Mouse (Mus musculus): ENCODE results near the gene Ppp1r13b. TPM values are rescaled to one million over a fixed set of nuclear protein-coding genes. Genes with fewer than 3 reads are reported as not detected.

Ppp1r13b gene
- polyA plus RNA-seq, 1 experiment from 2014 or later = 3.6 TPM

DNA sequence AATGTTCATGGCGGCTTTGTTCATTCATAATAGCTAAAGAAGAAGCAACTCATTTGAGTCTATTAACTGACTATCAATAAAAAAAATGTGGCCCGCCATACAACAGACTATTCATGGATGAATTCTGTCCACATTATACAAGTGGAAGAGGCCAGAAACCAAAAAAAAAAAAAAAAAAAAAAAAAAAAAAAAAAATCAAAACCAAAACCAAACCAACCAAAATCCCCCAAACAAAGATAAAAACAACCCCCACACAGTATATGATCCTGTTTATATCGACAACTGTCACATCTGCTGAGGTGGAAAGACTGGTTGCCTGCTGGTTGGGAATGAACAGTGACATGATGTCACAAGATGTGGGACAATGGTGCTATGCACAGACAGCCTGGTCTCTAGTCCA, 32.4 kb downstream of the Ppp1r13b start:
- Histone ChIP-seq H3K4me1 (replicated peaks) (peaks cover 3% of the 10 kb centered on the region; the same call in 1 of the 2 replicates), H3K4me3 (replicated peaks) (no peak overlapping the region), H3K27me3 (no peaks in the 10 kb centered on the region), H3K27ac (replicated peaks) (no peak overlapping the region), H3K36me3 (replicated peaks) (0 out of 2 replicates have a peak, but pooled peaks cover 6% of the 10 kb centered on the region), H3K4me2 (no peak overlapping the region), H3K9me3 (replicated peaks) (no peaks in the 10 kb centered on the region), H3K9ac (no peak overlapping the region)
- WGBS (ENCODE audit: insufficient replicate concordance) = 70% methylated on average over 3 of the region's 3 CpGs
- ATAC-seq (ENCODE audit: insufficient read depth) = no peak

DNA sequence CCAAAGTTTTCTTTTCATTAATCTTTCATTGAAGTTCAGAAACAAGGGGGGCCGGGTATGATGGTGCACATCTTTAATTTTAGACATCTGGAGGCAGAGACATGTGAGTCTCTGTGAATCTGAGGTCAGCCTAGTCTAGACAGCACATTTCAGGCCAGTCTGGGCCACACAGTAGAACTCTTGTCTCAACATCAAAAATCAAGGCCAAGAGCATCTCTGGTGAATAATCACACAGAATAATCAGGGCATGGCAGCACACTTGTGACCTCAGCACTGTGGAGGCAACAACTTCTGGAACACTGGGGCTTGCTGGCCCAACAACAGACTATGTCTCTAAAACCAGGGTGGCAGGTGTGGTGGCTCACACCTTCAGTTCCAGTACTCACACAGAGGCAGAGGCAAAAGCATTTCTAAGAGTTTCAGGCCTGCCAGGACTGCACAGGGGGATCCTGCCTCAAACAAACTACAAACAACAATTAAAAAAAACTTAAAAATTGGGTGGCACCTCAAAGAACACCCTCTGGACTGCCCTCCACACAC, 33.2 kb downstream of the Ppp1r13b start:
- 58% methylated on average over 1 of the region's 1 CpGs for WGBS (ENCODE audit: insufficient replicate concordance)
- Histone ChIP-seq H3K27ac (replicated peaks) (no peak overlapping the region), H3K4me1 (replicated peaks) (peaks cover 3% of the 10 kb centered on the region; the same call in 1 of the 2 replicates), H3K36me3 (replicated peaks) (0 out of 2 replicates have a peak, but pooled peaks cover 11% of the 10 kb centered on the region), H3K9me3 (replicated peaks) (no peaks in the 10 kb centered on the region), H3K27me3 (no peaks in the 10 kb centered on the region), H3K4me3 (replicated peaks) (no peak overlapping the region), H3K9ac (no peak overlapping the region), H3K4me2 (no peak overlapping the region)
- no peak for ATAC-seq (ENCODE audit: insufficient read depth)

DNA sequence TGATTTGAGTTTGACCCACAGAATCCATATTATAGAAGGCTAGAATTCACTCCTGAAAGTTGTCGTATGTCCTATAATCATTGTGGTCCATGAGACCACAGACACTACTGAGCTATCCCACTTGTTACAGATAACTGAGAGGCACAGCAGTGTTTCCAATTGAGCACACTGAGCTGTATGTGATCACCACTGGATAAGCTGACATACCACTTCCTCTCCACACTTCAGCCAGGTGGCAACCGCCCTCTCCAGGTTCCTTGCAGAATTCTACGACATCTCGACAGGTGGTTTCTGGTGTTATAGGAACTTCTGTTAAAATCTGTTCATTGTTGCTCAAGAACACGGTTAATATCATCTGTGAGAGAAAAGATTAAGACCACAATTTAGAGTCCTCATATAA, 35.8 kb downstream of the Ppp1r13b start:
- H3K9ac ChIP-seq = no peak overlapping the region
- H3K36me3 ChIP-seq (replicated peaks) = 0 out of 2 replicates have a peak, but pooled peaks cover 11% of the 10 kb centered on the region
- no peaks in the 10 kb centered on the region for H3K27me3 ChIP-seq
- H3K4me3 ChIP-seq (replicated peaks) = no peak overlapping the region
- ATAC-seq (ENCODE audit: insufficient read depth) = no peak
- H3K9me3 ChIP-seq (replicated peaks) = no peaks in the 10 kb centered on the region
- no peak overlapping the region for H3K27ac ChIP-seq (replicated peaks)
- H3K4me2 ChIP-seq = no peak overlapping the region
- H3K4me1 ChIP-seq (replicated peaks) = peaks cover 3% of the 10 kb centered on the region; the same call in 1 of the 2 replicates
- 42% methylated on average over 5 of the region's 5 CpGs for WGBS (ENCODE audit: insufficient replicate concordance)

DNA sequence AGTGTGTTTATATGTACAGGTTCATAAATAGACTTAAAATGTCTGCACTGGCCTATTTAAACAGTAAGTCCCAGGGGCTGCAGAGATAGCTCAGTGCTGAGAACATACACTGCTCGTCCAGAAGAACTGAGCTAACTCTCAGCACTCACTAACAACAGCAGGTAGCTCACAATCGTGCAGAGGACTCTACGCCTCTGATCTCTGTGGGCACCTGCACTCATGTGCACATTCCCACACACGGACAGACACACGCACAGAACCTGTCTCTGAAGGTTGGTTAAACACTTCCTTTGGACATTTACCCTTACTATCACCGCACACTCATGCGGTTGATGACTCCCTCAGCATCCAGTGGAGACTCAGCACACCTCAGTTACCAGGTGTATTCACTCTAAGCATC, 37.1 kb downstream of the Ppp1r13b start:
- peaks cover 2% of the 10 kb centered on the region; the same call in 1 of the 2 replicates for H3K4me1 ChIP-seq (replicated peaks)
- no peaks in the 10 kb centered on the region for H3K27me3 ChIP-seq
- H3K9ac ChIP-seq = no peak overlapping the region
- H3K4me2 ChIP-seq = no peak overlapping the region
- 83% methylated on average over 7 of the region's 7 CpGs for WGBS (ENCODE audit: insufficient replicate concordance)
- H3K27ac ChIP-seq (replicated peaks) = no peak overlapping the region
- no peak overlapping the region for H3K4me3 ChIP-seq (replicated peaks)
- H3K36me3 ChIP-seq (replicated peaks) = 0 out of 2 replicates have a peak, but pooled peaks cover 11% of the 10 kb centered on the region
- H3K9me3 ChIP-seq (replicated peaks) = no peaks in the 10 kb centered on the region
- no peak for ATAC-seq (ENCODE audit: insufficient read depth)

DNA sequence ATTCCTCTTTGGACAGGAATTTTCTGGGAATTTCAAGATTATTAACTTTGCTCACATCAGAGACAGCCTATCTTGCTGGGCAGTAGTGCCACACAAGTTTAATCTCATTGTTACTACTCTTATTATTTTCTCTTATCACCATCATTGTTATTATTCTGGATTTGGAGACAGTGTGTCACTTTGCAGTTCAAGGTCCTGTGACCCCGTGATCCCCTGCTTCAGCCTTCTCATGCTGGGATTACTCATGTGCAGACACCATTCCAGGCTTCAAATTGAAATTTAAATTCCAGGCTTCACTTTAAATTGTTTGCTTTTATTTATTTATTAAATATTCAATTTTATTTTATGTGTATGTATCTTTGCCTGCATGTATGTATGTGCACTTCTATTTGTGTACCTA, 38.1 kb downstream of the Ppp1r13b start:
- Histone ChIP-seq H3K4me3 (replicated peaks) (no peak overlapping the region), H3K27me3 (no peaks in the 10 kb centered on the region), H3K4me1 (replicated peaks) (no peaks in the 10 kb centered on the region), H3K9ac (no peak overlapping the region), H3K9me3 (replicated peaks) (no peaks in the 10 kb centered on the region), H3K4me2 (no peak overlapping the region), H3K27ac (replicated peaks) (no peak overlapping the region), H3K36me3 (replicated peaks) (0 out of 2 replicates have a peak, but pooled peaks cover 11% of the 10 kb centered on the region)
- ATAC-seq (ENCODE audit: insufficient read depth) = no peak
- WGBS (ENCODE audit: insufficient replicate concordance) = 72% methylated on average over 1 of the region's 1 CpGs

DNA sequence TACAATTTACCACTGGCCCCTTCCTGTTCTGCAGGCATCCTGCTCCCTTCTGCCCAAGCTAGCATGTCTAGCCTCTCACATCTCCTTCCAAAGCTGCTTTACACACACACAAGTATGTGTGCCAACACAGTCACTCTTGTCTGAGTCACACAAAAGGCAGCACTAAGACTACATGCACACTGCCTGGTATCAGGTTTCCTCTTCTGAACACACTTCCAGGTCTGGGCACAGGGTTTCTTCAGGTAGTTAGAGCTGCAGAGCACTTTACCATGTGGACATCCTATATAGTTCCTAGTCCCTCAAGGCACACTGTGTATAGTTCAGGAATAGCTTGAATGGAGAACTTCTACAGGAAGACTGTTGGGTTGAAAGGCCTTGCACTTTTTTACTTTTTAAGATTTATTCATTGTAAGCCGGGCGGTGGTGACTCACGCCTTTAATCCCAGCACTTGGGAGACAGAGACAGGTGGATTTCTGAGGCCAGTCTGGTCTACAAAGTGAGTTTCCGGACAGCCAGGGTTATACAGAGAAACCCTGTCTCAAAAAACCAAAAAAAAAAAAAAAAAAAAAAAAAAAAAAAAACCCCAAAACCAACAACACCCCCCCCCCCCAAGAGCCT, 43.6 kb downstream of the Ppp1r13b start:
- Histone ChIP-seq H3K27me3 (no peaks in the 10 kb centered on the region), H3K4me1 (replicated peaks) (no peaks in the 10 kb centered on the region), H3K9ac (no peak overlapping the region), H3K4me3 (replicated peaks) (no peak overlapping the region), H3K27ac (replicated peaks) (no peak overlapping the region), H3K36me3 (replicated peaks) (no peaks in the 10 kb centered on the region; the same call in 1 of the 2 replicates), H3K9me3 (replicated peaks) (no peaks in the 10 kb centered on the region), H3K4me2 (no peak overlapping the region)
- ATAC-seq (ENCODE audit: insufficient read depth) = no peak
- 82% methylated on average over 4 of the region's 4 CpGs for WGBS (ENCODE audit: insufficient replicate concordance)

DNA sequence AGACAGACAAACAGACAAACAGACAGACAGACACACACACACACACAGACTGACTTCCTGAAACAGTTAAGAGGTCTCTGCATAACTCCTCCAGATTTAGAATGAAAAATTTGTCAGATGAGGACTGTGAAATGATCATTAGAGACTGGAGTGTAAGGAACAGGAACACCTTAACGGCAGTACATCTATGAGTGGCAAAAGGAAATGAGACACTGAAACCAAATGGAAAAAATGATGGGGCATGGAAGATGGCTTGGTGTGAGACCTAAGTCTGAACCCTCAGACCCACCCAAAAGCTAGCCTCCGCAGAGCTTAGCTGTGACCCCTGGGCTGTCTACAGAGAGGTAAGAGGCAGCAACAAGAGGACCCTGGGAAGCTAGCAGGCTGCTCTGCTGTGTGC, 52.5 kb downstream of the Ppp1r13b start:
- Histone ChIP-seq H3K4me1 (replicated peaks) (no peaks in the 10 kb centered on the region), H3K27ac (replicated peaks) (no peak overlapping the region), H3K4me3 (replicated peaks) (no peak overlapping the region), H3K9ac (no peak overlapping the region), H3K36me3 (replicated peaks) (no peaks in the 10 kb centered on the region), H3K9me3 (replicated peaks) (no peaks in the 10 kb centered on the region), H3K27me3 (no peaks in the 10 kb centered on the region), H3K4me2 (no peak overlapping the region)
- 77% methylated on average over 2 of the region's 2 CpGs for WGBS (ENCODE audit: insufficient replicate concordance)
- no peak for ATAC-seq (ENCODE audit: insufficient read depth)

DNA sequence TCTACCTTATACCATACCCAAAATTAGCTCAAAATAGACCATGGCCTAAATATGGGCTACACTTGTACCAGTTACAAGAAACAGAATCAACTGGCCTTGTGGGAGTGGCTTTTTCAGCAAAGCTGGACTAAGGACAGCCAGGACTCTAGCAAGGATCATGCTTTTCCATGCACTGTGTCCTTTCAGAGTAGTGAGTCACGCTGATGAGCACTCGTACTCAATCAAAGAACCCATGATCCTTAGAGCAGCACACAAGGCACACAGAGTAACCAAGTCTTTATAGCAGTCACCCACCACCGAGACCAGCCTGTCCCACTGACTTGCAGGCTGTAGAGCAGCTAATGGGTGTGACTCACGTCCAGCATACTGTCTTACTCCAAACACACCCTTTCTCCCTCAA, 54.4 kb downstream of the Ppp1r13b start:
- 65% methylated on average over 4 of the region's 4 CpGs for WGBS (ENCODE audit: insufficient replicate concordance)
- no peak for ATAC-seq (ENCODE audit: insufficient read depth)

DNA sequence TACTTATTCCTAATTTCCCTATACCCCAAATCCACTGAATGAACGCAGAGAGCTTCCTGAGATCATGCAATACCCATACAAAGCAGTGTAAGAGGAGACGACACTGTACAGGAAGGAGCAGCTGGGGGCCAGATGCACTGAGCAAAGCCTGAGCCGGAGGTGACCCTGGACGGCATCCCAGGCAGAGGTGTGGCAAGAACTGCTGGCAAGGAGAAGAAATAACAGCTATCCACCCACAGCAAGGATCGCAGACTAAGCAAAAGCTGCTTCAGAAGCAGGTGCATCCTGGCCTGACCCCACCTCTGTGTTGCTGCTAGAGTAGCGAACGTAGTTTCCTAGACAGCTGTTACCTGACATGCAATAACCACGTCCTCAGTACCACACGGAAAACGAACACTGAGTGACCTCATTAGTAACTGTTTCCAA, 54.9 kb downstream of the Ppp1r13b start:
- 67% methylated on average over 10 of the region's 10 CpGs for WGBS (ENCODE audit: insufficient replicate concordance)
- H3K36me3 ChIP-seq (replicated peaks) = no peaks in the 10 kb centered on the region
- no peaks in the 10 kb centered on the region for H3K4me1 ChIP-seq (replicated peaks)
- H3K27me3 ChIP-seq = no peaks in the 10 kb centered on the region
- H3K9ac ChIP-seq = no peak overlapping the region
- no peak overlapping the region for H3K4me3 ChIP-seq (replicated peaks)
- H3K9me3 ChIP-seq (replicated peaks) = no peaks in the 10 kb centered on the region
- no peak overlapping the region for H3K27ac ChIP-seq (replicated peaks)
- no peak for ATAC-seq (ENCODE audit: insufficient read depth)
- H3K4me2 ChIP-seq = no peak overlapping the region

More for the DNA sequence above, 54.4 kb downstream of the Ppp1r13b start:
- no peaks in the 10 kb centered on the region for H3K36me3 ChIP-seq (replicated peaks)
- H3K4me2 ChIP-seq = no peak overlapping the region
- no peaks in the 10 kb centered on the region for H3K9me3 ChIP-seq (replicated peaks)
- no peak overlapping the region for H3K27ac ChIP-seq (replicated peaks)
- H3K4me1 ChIP-seq (replicated peaks) = no peaks in the 10 kb centered on the region
- no peak overlapping the region for H3K4me3 ChIP-seq (replicated peaks)
- no peaks in the 10 kb centered on the region for H3K27me3 ChIP-seq
- no peak overlapping the region for H3K9ac ChIP-seq

DNA sequence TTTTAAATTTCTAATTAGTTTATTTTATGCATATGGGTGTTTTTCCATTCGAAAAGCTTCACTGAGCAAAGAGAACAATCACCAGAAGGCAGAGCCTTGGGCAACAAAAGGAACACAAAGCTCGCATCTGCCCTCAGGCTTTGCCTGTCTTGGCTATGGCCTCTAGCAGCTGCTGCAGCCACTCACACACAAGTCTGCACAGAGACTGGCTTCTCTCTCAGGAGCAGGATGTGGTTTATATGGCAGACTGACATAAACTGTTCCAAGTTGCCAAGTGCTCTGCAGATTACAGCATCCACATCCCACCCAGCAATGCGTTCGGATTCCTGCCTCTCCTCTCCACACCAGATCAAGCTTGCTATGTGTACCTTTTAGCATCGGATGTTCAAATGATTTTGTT, 56.2 kb downstream of the Ppp1r13b start:
- no peak overlapping the region for H3K9ac ChIP-seq
- no peaks in the 10 kb centered on the region for H3K36me3 ChIP-seq (replicated peaks)
- no peak overlapping the region for H3K4me2 ChIP-seq
- no peak overlapping the region for H3K4me3 ChIP-seq (replicated peaks)
- no peaks in the 10 kb centered on the region for H3K9me3 ChIP-seq (replicated peaks)
- H3K4me1 ChIP-seq (replicated peaks) = peaks cover 3% of the 10 kb centered on the region; the same call in 1 of the 2 replicates
- H3K27ac ChIP-seq (replicated peaks) = no peak overlapping the region
- no peaks in the 10 kb centered on the region for H3K27me3 ChIP-seq
- ATAC-seq (ENCODE audit: insufficient read depth) = no peak
- WGBS (ENCODE audit: insufficient replicate concordance) = 73% methylated on average over 5 of the region's 5 CpGs

DNA sequence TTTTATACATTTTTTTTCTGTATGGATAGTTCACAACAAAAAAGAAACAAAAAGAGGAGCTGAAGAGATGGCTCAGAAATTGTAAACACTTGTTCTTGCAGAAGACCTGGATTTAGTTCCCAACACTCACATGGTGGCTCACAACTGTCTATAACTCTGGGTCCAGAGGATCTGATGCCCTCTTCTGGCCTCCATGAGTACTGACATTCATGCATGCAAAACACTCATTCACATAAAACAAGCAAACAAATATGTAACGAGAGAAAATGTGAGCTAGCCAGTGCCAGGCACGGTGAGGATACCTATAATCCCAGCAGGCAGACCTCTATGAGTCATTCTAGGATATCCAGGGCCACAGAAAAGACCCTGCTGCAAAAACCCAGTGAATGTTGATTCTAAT, 56.7 kb downstream of the Ppp1r13b start:
- Histone ChIP-seq H3K9me3 (replicated peaks) (no peaks in the 10 kb centered on the region), H3K27ac (replicated peaks) (no peak overlapping the region), H3K4me3 (replicated peaks) (no peak overlapping the region), H3K4me1 (replicated peaks) (peaks cover 5% of the 10 kb centered on the region; the same call in 1 of the 2 replicates), H3K9ac (no peak overlapping the region), H3K36me3 (replicated peaks) (no peaks in the 10 kb centered on the region), H3K4me2 (no peak overlapping the region), H3K27me3 (no peaks in the 10 kb centered on the region)
- ATAC-seq (ENCODE audit: insufficient read depth) = no peak
- 65% methylated on average over 2 of the region's 2 CpGs for WGBS (ENCODE audit: insufficient replicate concordance)
